Mouse (Mus musculus): ENCODE data around the gene Slc25a33. TPM values are rescaled to one million over a fixed set of nuclear protein-coding genes. Genes with fewer than 3 reads are reported as not detected.
"Not testable (repeated sequence)": the region's sequence is repeated elsewhere in the genome, so short reads cannot be mapped to it uniquely, and the experiment has no call there.

Gene Slc25a33
- total RNA-seq, 1 experiment from 2014 or later: 6.7 TPM

DNA sequence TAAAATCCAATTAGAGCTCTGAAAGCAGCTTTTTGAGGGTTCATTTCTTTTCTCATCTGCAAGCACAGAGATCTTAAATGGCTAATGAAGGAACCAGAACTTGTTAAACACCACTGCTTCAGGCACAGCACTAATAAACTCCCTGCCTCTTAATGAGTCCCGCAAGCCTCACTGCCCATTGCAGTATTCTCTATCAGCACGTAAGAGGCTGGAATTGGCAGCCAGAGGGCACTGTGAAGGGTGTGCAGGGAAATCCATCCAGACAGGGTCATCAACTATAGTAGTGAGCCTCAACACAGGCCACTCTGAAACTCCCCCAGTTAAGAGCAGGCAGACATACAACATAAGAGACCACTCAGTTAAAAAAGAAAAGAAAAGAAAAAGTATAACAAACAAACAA lies 1.7 kb downstream of the Slc25a33 start:
- no peak for ATAC-seq (replicated peaks; ENCODE audit: low read depth, poor library complexity, severe bottlenecking)

DNA sequence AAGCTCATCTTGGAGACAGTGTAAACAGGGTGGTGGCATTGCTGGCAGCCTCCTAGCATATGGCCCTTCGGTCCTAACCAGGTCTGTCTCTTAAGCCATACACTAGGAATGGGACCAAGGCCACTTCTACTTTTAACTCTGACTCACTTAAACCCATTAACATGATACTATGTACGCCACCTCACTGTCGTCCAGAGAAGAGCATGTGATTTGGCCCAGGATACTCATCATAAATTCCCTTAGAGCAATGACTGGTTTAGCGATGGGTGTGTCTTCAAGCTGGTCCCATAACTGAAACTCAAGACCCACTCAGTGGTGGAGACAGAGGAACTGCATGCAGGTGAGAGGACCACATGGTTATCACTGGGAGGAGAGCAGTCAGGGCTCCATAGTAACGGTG lies 8.9 kb downstream of the Slc25a33 start:
- no peak for ATAC-seq (replicated peaks; ENCODE audit: low read depth, poor library complexity, severe bottlenecking)

DNA sequence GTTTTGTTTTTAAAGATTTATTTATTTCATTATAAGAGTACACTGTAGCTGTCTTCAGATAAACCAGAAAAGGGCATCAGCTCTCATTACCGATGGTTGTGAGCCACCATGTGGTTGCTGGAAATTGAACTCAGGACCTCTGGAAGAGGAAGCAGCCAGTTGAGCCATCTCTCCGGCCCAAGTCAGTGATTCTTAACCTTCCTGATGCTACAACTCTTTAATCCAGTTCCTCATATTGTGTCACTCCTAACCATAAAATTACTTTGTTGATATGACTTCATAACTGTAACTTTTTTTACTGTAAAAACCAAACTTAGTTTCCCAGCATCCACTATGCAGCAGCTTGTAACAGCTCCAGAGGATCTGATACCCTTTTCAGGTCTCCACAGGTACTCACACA lies 10.7 kb downstream of the Slc25a33 start:
- ATAC-seq (replicated peaks; ENCODE audit: low read depth, poor library complexity, severe bottlenecking): no peak

DNA sequence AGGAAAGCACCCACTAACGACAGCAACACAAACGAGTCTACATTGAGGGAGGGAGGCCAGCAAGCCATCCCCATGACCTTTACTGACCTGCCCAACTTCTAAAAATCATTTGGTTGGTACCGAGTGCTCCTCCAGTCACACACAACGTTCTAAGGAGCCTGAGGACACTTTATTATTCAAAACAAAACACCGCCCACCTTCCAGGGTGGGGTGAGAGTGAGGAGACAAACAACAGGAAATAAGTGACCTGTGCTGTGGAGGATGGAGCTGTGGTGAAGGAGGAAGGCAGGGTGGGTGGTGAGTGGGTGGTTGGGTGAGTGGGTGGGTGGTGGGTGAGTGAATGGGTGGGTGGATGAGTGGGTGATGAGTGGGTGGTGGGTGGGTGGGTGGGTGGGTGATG lies 14.6 kb downstream of the Slc25a33 start:
- ATAC-seq (replicated peaks; ENCODE audit: low read depth, poor library complexity, severe bottlenecking): no peak

DNA sequence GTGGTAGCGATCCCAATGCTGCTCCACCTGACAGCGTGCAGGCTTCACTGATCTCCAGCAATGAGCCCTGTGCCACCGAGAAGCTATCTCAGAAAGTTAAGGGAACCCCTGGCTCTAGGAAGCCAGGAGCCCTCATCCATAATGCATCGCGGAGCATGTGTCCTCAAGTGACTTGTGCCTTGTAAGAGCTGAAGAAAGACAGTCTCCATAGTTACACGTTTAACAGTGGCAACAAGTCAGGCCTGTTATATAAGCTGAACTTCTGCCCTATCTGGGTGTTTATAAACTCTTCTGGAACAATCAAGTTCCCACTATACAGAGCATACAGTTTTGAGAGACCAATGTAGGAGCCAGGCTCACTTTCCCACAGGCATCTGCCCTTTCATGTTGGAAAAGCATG lies 15.7 kb downstream of the Slc25a33 start:
- no peak for ATAC-seq (replicated peaks; ENCODE audit: low read depth, poor library complexity, severe bottlenecking)

DNA sequence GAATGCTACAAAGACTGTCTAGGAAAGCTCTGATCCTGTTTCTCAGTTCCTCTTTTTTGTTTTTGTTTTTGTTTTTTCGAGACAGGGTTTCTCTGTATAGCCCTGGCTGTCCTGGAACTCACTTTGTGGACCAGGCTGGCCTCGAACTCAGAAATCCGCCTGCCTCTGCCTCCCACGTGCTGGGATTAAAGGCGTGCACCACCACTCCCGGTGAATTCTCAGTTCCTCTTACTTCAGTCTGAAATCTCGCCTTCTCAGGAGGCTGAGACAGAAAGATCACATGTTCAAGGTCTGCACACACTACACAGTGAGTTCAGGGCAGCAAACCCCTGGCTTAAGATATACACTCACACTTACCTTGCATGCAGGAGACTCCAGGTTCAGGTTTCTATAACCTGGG lies 17.5 kb downstream of the Slc25a33 start:
- ATAC-seq (replicated peaks; ENCODE audit: low read depth, poor library complexity, severe bottlenecking): not testable (repeated sequence)

DNA sequence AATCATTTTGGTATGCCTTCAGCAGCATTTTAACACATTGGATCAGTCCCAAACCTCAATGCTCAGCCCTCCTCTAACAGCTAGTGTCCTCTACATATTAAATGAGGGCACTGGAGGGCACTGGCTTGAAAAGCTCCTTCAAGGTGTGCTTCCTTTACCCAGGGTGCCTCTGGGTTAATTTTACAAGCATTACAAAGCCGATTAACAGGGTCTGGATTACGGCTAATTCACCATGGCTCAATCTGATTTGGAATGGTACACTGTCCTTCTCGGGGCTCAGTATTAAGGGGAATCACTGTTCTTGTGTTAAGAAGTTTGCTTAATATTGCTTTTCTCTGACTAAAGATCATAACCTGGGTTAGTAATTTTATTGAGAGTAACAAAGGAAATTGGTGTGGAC lies 21.2 kb downstream of the Slc25a33 start:
- ATAC-seq (replicated peaks; ENCODE audit: low read depth, poor library complexity, severe bottlenecking): no peak

DNA sequence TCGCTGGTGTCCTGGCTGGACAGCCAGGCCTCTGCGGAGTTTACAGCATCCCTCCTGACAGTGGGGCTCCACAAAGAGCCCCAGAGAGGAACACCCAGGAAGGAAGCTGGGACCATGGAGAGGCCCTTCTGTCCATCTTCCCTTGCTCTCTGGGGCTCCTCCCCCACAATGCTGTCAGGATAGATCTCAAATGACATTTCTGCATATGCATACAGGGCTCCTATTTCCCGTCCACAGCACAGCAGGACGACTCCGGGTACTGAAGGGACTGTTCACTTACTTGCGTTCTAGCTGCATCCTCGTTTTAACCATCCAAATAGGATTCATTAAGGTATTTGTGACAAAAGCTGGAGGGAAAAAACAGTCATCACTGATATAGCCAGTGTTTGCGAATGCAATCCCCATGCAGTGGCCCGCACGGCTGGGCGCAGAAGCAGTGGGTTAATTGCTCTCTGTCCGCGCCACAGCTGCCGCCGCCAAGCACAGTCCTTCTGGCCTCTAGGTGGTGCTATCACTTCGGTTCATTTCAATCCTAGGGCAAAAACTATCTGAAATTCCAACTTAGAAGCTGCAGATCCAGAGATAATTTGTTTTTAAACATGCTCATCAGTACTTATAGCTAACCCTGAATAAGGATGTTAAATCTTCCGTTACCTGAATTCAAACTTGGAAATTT lies 21.8 kb downstream of the Slc25a33 start:
- peak; percentile 90 for ATAC-seq (replicated peaks; ENCODE audit: low read depth, poor library complexity, severe bottlenecking)

DNA sequence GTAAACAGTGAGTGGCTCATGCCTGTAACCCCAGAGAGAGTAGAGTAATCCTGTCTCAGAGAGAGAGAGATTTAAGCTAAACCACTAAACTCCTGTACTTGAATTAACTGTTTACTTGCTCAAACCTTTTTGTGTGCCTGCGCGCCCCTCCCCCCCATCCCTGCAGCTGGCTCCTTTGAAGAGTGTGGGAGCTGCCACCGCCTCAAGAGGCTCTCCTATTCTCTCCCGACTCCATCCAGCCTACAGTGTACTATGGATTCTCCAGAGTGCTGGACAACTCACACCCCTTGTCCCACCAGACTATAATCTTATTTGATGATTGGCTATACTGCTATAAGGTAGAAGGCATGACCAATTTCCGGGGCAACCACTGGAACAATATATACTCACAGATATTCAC lies 23.4 kb downstream of the Slc25a33 start:
- no peak for ATAC-seq (replicated peaks; ENCODE audit: low read depth, poor library complexity, severe bottlenecking)

DNA sequence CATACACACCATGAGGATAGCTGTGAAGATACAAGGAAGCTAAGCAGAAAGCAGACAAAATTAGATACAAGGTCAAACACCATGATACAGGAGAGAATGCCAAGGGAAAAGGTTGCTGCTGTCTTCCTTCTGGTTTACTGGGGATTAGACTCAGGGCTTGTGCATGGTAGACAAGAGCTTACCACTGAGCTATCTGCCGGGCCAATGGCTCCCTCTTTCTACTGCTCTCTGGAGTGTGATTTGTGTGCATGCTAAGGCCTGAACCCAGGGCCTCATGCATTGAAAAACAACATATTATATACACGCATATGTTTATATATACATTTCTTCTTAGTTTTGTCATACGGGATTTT lies 24.4 kb downstream of the Slc25a33 start:
- not testable (repeated sequence) for ATAC-seq (replicated peaks; ENCODE audit: low read depth, poor library complexity, severe bottlenecking)

DNA sequence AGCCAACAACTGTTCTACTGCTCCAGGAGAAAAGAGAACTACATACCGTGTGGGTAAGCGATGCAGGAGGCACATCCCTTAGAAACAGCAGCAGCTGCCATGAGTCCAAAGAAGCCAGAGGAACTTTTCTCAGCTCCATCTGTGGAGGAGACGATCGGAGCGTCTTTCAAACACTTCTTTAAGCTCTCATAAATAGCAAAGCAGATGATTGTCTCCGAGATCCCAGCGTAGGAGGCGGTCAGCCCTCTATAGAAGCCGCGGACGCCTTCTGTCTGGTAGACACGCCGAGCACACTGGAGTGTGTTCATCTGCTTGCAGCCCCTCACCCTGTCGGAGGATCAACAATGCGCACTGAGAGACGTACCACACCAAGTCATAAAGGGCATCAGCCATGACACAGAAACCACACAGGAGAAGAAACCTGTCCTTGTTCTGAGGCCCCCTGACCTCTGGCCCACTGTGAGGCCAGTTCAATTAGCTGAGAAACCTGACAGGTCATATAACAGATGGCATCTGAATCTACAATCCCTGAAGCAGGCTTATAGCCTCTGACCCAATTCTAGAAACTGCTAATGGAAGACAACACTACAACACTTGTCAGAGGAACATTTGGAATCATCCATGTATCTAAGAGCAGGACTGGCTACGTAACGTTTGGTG lies 24.9 kb downstream of the Slc25a33 start:
- ATAC-seq (replicated peaks; ENCODE audit: low read depth, poor library complexity, severe bottlenecking): no peak

DNA sequence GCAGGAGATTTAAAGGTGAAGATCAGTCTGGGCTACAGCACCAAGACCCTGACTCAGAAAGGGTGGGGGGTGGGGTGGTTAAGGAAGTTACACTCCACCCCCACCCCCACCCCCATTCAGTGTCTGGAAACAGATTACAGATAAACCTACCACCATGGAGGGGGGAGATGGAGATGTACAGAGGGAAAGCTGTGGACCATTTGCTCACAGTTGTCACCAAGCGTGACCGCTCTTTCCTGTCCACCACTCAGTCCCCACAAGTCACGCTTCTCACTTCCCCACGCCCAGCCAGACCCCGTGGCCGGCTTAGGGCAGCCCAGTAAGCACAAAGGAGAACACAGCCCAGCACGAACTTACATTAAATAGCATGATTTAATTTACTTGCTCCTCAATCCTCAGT lies 30.0 kb downstream of the Slc25a33 start:
- ATAC-seq (replicated peaks; ENCODE audit: low read depth, poor library complexity, severe bottlenecking): no peak

DNA sequence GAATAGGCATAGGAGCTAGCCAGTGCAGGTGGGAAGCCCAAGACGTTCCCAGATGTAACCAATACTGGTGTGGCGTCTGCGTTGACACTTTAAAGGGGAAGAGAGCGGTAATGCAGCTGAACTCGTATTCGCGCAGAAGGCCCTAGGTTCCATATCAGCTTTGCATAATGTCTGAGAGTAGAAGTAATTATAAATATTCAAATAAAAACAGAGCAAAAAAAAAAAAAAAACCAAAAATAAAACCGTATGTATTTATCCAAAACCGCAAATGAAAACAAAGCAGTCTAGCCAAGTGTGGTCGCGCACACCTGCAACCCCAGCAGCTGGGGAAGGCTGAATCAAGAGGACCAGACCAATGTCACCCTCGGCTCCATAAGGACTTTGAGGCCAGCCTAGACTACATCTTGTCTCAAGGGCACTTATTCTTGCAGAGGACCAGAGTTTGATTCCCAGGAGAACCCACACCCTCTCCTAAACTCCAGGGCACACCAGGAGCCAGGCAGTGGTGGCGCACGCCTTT lies 32.0 kb downstream of the Slc25a33 start:
- ATAC-seq (replicated peaks; ENCODE audit: low read depth, poor library complexity, severe bottlenecking): no peak

DNA sequence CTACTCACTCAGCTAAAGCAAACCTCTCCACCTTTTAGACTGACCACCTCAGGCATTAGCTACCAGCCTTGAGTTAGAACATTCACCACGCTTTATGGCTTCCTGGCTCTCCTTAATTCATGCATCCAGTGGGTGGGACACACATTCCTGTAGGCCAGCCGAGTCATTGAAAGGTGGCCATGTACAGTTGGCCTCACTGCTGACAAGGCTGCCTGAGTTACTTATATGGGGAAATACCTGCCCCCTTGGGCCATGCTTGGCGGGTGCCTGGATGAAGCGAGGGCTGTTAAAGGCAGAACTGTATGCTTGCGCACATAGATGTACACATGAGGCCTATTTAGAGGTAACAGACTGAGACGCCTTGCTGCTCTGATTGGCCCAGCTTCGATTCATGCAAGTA lies 33.8 kb downstream of the Slc25a33 start:
- no peak for ATAC-seq (replicated peaks; ENCODE audit: low read depth, poor library complexity, severe bottlenecking)

DNA sequence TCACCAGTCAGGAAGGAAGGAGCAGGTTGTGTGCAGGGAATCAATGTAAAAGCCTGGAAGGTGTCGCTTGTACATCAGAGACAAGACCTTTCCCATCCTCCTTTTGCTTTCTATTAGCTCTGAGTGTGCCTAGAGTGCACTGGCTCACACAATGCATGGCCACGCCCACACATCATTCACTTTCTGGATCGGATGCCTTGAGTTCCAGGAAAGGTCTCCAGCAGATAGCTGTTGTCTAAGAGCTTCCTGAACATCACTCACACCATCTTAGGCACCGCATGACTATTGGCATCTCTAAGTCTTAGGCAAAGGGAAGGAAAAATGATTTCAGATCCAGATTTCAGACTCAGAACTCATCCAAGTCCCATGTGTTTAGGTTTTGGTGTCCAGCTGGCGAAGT lies 34.6 kb downstream of the Slc25a33 start:
- ATAC-seq (replicated peaks; ENCODE audit: low read depth, poor library complexity, severe bottlenecking): no peak

DNA sequence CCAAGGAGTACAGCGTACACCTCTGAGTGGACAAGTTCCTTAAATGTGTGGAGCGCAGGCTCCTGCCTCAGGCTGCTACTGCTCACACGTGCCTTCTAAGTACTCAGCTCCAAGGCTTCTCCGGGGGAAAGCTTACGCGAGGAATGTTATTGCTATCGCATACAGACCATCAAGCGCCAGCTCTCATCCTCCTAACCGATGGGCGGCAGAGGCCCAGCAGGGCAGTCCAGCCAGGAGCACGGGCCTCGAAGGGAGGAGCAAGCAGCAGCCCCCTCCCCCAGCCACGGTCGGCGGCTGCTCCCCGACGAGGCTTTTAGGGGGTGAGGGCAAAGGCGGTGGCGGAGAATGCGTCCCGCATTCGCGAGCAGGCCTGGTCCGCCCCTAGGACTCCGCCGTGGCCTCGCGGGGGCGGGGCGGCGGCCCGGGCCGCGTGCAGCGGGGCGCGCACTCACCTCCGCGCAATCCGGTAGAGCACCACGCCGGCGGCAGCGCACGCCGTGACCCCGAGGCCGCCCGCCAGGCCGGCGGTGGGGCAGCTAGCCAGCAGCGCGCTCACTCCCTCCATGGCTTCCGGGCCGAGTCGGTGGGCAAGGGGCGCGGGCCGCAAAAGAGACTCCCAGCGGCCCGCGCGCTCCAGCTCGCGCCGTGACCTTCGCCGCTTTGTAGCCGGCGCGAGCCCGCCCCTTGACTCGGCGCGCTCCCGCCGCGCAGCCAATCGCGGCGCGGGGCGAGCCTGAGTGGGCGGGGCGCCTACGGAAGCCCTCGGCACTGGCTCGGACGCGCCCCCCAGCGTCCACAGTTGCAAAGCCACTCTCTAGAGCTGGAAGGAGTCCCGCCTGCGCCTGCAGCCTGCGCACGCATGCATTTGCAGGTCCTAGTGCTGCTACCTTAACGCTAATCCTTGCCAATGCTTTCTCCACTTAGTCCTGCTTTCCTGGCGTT lies 36.4 kb downstream of the Slc25a33 start, which contains the start of gene Tmem201:
Tmem201 (minus strand) TSS at position 662 of the 942 bp plus-strand sequence.
- peak; percentile 92 for ATAC-seq (replicated peaks; ENCODE audit: low read depth, poor library complexity, severe bottlenecking)

DNA sequence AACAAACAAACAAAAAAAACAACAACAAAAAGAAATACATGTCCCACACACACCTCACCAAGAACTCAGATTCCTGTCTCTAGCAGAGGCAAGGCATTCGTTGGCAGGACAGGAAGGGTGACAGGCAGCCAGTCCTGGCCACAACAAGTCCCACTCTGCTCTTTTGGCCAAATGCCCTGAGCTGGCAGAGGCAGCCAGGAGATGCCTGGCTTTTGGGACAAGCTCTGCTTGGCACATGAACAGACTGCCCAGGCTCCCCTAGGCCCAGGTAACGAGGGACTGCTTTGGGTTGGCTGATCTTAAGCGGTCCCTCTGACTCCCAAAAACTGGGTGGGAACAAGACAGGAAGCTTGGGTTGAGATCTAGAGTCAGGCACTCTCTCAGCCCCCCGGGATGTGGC lies 37.5 kb downstream of the Slc25a33 start:
- no peak for ATAC-seq (replicated peaks; ENCODE audit: low read depth, poor library complexity, severe bottlenecking)

DNA sequence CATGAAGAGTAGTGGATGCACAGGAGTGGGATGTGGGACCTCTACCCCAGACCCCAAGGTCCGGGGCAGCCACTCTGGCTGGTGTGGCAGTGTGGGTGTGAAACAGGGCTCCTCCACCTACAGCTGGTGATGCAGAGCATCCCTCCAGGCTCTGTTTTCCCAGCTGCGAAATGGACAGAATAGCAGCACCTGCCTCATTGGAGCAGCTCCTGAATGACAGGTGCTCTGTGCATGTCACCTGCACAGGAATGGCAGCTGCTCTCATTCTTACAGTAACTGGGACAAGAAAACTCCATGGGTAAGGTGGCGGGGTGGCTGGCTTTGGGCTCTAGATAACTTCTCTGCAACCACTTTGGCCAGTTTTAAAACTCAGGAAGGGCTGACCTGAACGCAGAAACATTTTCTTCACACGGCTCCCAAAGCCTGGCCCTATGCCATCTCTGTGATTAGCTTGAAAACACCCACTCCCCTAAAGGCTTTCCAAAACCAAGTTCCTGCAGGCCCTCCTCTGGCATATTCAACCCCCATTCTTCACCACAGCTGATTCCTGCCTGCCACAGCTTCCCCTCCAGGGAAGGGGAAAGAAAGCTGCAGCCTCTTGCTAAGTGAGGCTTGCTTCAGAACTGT lies 38.3 kb downstream of the Slc25a33 start:
- no peak for ATAC-seq (replicated peaks; ENCODE audit: low read depth, poor library complexity, severe bottlenecking)

DNA sequence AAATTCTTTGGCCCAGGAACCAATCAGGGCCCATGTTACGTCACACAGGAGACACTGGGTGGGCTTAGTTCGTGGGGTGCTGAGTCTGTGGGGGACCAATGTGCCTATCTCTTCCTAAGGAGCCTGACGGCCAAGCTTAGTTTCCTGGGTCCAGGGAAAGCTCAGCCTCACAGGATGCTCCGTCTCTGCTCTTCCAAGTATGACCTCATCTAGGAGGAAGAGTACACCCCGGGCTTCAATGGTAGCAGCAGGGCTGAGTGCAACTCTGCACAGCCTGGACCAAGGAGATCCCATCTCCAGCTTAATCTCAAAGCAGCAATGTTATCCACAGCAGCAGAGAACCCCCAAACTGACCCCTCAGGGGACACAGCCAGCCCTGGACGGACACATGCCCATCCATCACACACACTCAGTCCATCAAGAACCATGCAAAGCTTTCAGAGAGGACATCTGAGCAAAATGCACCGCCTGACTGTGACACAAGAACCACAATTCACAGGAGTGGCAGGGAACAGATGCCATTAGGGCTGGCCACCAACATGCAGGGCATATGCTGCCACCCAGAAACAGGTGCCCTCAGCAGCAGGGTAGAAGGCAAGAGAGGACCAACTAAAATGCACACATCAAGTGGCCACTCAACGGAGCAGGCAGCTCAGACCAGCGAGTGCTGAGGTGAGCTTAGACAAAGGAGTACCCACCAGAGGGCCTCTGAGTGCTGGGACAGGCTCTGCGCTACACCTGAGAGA lies 39.2 kb downstream of the Slc25a33 start:
- ATAC-seq (replicated peaks; ENCODE audit: low read depth, poor library complexity, severe bottlenecking): no peak

DNA sequence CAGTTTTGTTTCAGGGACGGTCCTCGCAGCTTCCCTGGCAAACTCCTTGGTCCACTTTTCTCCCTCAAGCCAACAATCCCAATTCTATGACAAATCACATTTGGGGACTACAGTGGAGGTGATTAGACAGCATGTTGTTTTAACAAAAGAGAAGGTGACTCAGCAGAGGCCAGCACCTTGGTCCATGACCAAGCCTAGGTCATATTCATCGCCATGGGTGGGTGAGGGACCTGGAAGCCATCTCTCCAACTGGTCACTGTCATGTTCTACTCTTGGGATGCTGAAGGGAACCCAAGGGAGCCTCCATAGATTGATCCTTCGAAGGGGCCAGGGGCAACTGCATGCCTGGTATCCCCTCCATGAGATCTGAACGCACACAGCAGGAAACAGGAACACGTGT lies 39.8 kb downstream of the Slc25a33 start:
- ATAC-seq (replicated peaks; ENCODE audit: low read depth, poor library complexity, severe bottlenecking): no peak

Measured in common myeloid progenitor, adult 5-6 weeks (primary cell).